Mouse (Mus musculus): ENCODE measurements around the gene Lin54. TPM values are rescaled to one million over a fixed set of nuclear protein-coding genes. Genes with fewer than 3 reads are reported as not detected.

Lin54 gene
- total and polyA plus RNA-seq, 3 experiments = 11.8 to 14.1 (median 12.9) TPM

- Histone ChIP-seq H3K9me3 (replicated peaks; ENCODE audit: low read length) (no peaks in the 10 kb centered on the region), H3K9ac (ENCODE audit: insufficient read depth, low read depth) (peak within 1 kb of the TSS; percentile 64), H3K79me2 (replicated peaks; ENCODE audit: control insufficient read depth, extremely low read depth, insufficient read depth, poor library complexity, severe bottlenecking) (peaks cover 38% of the 10 kb centered on the region), H3K36me3 (replicated peaks in 1 of 2; ENCODE audit: control insufficient read depth in 1 of 2, insufficient read depth in 1 of 2, low read length in 1 of 2) (peaks cover 20 to 45% of the 10 kb centered on the region in 2 experiments), H3K27ac (ENCODE audit: insufficient read depth, low read depth) (peak within 1 kb of the TSS; percentile 84), H3K4me2 (ENCODE audit: insufficient read depth, low read depth, poor library complexity, severe bottlenecking) (peak within 1 kb of the TSS; percentile 89), H3K4me3 (replicated peaks in 1 of 3; ENCODE audit: low read depth in 2 of 3, low read length in 2 of 3, poor library complexity in 1 of 3) (peak within 1 kb of the TSS; percentile 76 to 88 (median 81)), H3K4me1 (ENCODE audit: control insufficient read depth in 1 of 2, insufficient read depth in 2 of 2) (peaks cover 6 to 59% of the 10 kb centered on the region in 2 experiments; a peak in 3 of 4 replicates), H3K27me3 (replicated peaks) (no peaks in the 10 kb centered on the region)
- in situ Hi-C loops (cut with MboI; ENCODE audit: low pct_ligation_motif_present, low pct_unique_long_range_greater_than_20kb, low sequenced_read_pairs) (no loop called here), dilution Hi-C loops (cut with MboI; ENCODE audit: extremely low pct_ligation_motif_present, extremely low pct_unique_long_range_greater_than_20kb, low sequenced_read_pairs) (no loop called here)
- DNase-seq (ENCODE audit: extremely low read depth) = peak; percentile 93
- TF ChIP-seq POLR2AphosphoS2 (IDR thresholded peaks at IDR 0.05; ENCODE audit: low read depth, low read length) (0 out of 2 replicates have a peak, but pooled peaks have one; percentile 64), UBTF (IDR thresholded peaks at IDR 0.05; ENCODE audit: low read depth, low read length) (peak; percentile 87; the same call in 1 of the 2 replicates), CHD2 (IDR thresholded peaks at IDR 0.05; ENCODE audit: low read length) (peak; percentile 85), PAX5 (IDR thresholded peaks at IDR 0.05; ENCODE audit: low read length) (no peak), GABPA (IDR thresholded peaks at IDR 0.05; ENCODE audit: insufficient replicate concordance, low read depth, low read length) (peak; percentile 20; the same call in 1 of the 2 replicates), JUND (conservative IDR thresholded peaks at IDR 0.05; ENCODE audit: low read depth, low read length) (no peak), MAX (IDR thresholded peaks at IDR 0.05; ENCODE audit: low read length) (peak; percentile 88), CHD1 (IDR thresholded peaks at IDR 0.05; ENCODE audit: low read depth, low read length) (peak; percentile 71), USF2 (conservative IDR thresholded peaks at IDR 0.05; ENCODE audit: low read depth, low read length) (no peak), MYC (IDR thresholded peaks at IDR 0.05; ENCODE audit: low read depth, low read length) (0 out of 2 replicates have a peak, but pooled peaks have one; percentile 43), CTCF (conservative IDR thresholded peaks at IDR 0.05 in 1 of 2, IDR thresholded peaks at IDR 0.05 in 1 of 2; ENCODE audit: low read depth in 2 of 2, low read length in 2 of 2) (no peak), ZMIZ1 (IDR thresholded peaks at IDR 0.05; ENCODE audit: low read depth, low read length) (peak; percentile 91), ZNF384 (IDR thresholded peaks at IDR 0.05; ENCODE audit: low read depth, low read length) (0 out of 2 replicates have a peak, but pooled peaks have one; percentile 18), SMC3 (IDR thresholded peaks at IDR 0.05; ENCODE audit: low read depth, low read length) (no peak), RCOR1 (conservative IDR thresholded peaks at IDR 0.05; ENCODE audit: low read depth, low read length) (no peak), HCFC1 (IDR thresholded peaks at IDR 0.05; ENCODE audit: low read depth, low read length) (peak; percentile 81), IRF4 (IDR thresholded peaks at IDR 0.05; ENCODE audit: low read depth, low read length) (0 out of 2 replicates have a peak, but pooled peaks have one; percentile 23), TBP (conservative IDR thresholded peaks at IDR 0.05; ENCODE audit: low read depth, low read length) (peak; percentile 62; the same call in 1 of the 2 replicates), JUN (IDR thresholded peaks at IDR 0.05; ENCODE audit: insufficient read depth, low read depth, low read length) (no peak), MEF2A (IDR thresholded peaks at IDR 0.05; ENCODE audit: borderline replicate concordance, low read depth, low read length) (peak; percentile 57; the same call in 1 of the 2 replicates), MAZ (IDR thresholded peaks at IDR 0.05; ENCODE audit: low read depth, low read length) (peak; percentile 73; the same call in 1 of the 2 replicates), USF1 (IDR thresholded peaks at IDR 0.05; ENCODE audit: low read depth, low read length) (no peak; the same call in 1 of the 2 replicates), SIN3A (IDR thresholded peaks at IDR 0.05; ENCODE audit: low read length) (peak; percentile 90), ETS1 (conservative IDR thresholded peaks at IDR 0.05; ENCODE audit: low read depth, low read length) (no peak; the same call in 1 of the 2 replicates), NRF1 (IDR thresholded peaks at IDR 0.05; ENCODE audit: low read depth, low read length) (peak; percentile 63; the same call in 1 of the 2 replicates), E2F4 (IDR thresholded peaks at IDR 0.05; ENCODE audit: insufficient replicate concordance, low read depth, low read length) (peak; percentile 15; the same call in 1 of the 2 replicates), KAT2A (IDR thresholded peaks at IDR 0.05; ENCODE audit: insufficient replicate concordance, low read length) (peak; percentile 82; the same call in 1 of the 2 replicates), ZC3H11A (IDR thresholded peaks at IDR 0.05; ENCODE audit: low read depth, low read length) (no peak), EP300 (IDR thresholded peaks at IDR 0.05; ENCODE audit: low read length) (no peak), ZKSCAN1 (IDR thresholded peaks at IDR 0.05; ENCODE audit: borderline replicate concordance, low read depth, low read length) (no peak), RAD21 (IDR thresholded peaks at IDR 0.05; ENCODE audit: low read depth, low read length) (no peak), MXI1 (IDR thresholded peaks at IDR 0.05; ENCODE audit: low read depth, low read length) (peak; percentile 88), ELF1 (IDR thresholded peaks at IDR 0.05; ENCODE audit: low read depth, low read length) (peak; percentile 100), MAFK (IDR thresholded peaks at IDR 0.05; ENCODE audit: insufficient replicate concordance, low read length) (0 out of 2 replicates have a peak, but pooled peaks have one; percentile 9), NELFE (IDR thresholded peaks at IDR 0.05; ENCODE audit: low read depth, low read length) (peak; percentile 91), POLR2A (IDR thresholded peaks at IDR 0.05; ENCODE audit: low read depth, low read length) (peak; percentile 97), TCF12 (IDR thresholded peaks at IDR 0.05; ENCODE audit: low read depth, low read length) (peak; percentile 92)
These were observed 84.5 kb downstream of the Lin54 start, which contains the start of gene Sec31a for GRCm38 (mm10) chr5:100415761-100416590. TSS of gene Sec31a (minus strand) at chr5:100416234.

Data from CH12.LX (cell line).